Mouse (Mus musculus): ENCODE measurements around the gene Kif18b. TPM values are rescaled to one million over a fixed set of nuclear protein-coding genes. Genes with fewer than 3 reads are reported as not detected.

Kif18b gene
- polyA plus RNA-seq, 1 experiment from 2014 or later, result 7.4 TPM

DNA sequence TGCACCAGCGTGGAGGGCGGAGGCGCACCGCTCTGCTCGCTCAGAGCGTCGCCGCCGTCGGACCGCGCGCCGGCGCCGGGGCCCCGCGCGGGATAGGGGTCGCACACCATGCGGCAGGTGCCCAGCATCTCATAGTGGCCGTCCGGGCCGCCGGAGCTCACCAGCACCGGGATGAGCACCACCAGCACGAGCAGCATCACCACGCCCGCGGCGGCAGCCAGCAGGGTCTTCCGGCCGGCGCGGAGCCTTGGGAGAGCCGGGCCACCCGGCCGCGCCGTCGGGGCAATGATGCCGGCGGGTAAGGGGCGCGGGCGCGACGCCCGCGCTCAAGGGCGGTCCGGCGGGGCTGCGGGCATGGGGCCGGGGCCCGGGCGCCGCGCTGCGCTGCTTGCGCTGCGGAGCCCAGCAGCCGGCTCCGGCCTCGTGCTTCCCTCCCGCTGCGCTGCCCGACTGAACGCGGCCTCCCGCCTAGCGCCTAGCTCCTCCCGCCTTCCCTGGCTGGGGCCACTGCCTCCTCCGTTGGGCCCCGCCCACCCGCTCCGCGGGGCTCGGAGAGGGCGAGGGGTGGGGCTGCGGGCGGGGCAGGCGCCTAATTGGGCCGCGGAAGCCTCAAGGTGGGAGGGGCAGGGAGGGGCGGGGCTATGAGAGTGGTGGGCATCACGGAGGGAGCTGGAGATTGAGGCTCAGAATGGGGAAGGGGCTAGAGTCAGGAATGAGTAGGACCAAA, 21.5 kb upstream of the Kif18b start, which contains the start of gene C1ql1:
TSS of gene C1ql1 (minus strand) at position 424 of the 727 bp plus-strand sequence.
- Histone ChIP-seq H3K4me3 (ENCODE audit: low read depth, low read length) (peak within 1 kb of the TSS; percentile 36), H3K4me2 (ENCODE audit: low read depth, low read length) (peak within 1 kb of the TSS; percentile 72), H3K9ac (replicated peaks; ENCODE audit: low read length) (peak within 1 kb of the TSS; percentile 58), H3K4me1 (ENCODE audit: control insufficient read depth, insufficient read depth, low read length) (peaks cover 12% of the 10 kb centered on the region; the same call in 1 of the 2 replicates), H3K27ac (replicated peaks; ENCODE audit: low read depth, low read length) (no peak within 1 kb of the TSS), H3K9me3 (replicated peaks; ENCODE audit: control insufficient read depth, low read length) (no peaks in the 10 kb centered on the region), H3K27me3 (ENCODE audit: control insufficient read depth, insufficient read depth, low read length) (peaks cover 73% of the 10 kb centered on the region), H3K36me3 (replicated peaks; ENCODE audit: control insufficient read depth, insufficient read depth, low read depth, low read length) (no peaks in the 10 kb centered on the region)
- ATAC-seq (replicated peaks; ENCODE audit: insufficient number of reproducible peaks, low FRiP score, low TSS enrichment, low read depth) (peak; percentile 71), DNase-seq (ENCODE audit: low spot score) (peak; percentile 95)
- under 1% methylated on average over 47 of the region's 87 CpGs for WGBS

DNA sequence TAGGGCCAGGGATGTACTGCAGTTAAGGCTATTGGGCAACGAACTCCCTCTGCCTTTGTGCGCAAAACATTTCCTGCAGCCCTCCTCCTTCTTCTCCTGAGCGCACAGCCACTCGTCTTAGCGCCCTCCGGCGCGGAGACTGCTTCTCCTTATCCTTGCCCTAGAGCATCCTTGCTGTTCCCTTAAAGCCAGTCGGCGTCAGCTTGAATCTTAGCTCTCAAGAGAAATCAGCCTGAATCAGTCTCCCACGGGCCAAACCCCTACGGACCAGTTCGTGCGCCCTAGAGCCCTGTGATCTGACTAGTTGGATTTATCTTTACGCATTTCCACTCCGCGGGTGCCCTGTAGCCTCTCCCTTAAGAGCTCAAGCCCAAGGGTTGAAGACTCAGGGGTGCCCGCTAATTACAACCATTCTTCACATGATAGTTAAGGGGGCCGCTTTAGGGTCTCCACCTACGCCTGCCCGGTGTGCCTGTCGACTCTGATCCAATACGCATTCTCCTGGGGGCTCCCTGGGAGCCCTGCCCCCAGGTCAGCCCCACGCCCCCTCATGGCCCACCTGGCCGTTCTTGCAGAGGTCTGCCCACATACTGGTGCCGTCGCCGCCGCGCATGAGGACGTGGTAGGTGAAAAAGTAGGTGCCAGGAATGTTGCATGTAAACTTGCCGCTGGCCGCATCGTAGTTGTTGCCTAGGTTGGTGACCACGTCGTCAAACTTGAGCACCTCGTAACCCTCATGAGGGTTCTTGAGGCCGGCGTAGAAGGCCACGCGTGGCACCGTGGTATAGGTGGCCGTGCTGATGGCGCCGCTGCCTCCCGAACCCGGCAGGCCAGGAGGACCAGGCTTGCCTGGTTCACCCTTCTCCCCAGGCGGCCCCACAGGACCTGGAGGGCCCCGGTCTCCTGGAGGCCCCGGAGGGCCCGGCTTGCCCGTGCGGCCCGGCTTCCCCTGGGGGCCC, 20.7 kb upstream of the Kif18b start:
- no peak overlapping the region for H3K27ac ChIP-seq (replicated peaks; ENCODE audit: low read depth, low read length)
- H3K9me3 ChIP-seq (replicated peaks; ENCODE audit: control insufficient read depth, low read length), result no peaks in the 10 kb centered on the region
- ATAC-seq (replicated peaks; ENCODE audit: insufficient number of reproducible peaks, low FRiP score, low TSS enrichment, low read depth) (peak; percentile 37; the same call in 1 of the 2 replicates), DNase-seq (ENCODE audit: low spot score) (no peak)
- WGBS, result 2% methylated on average over 54 of the region's 54 CpGs
- H3K4me1 ChIP-seq (ENCODE audit: control insufficient read depth, insufficient read depth, low read length), result peaks cover 12% of the 10 kb centered on the region; the same call in 1 of the 2 replicates
- H3K4me2 ChIP-seq (ENCODE audit: low read depth, low read length), result peak overlapping the region; percentile 72
- H3K27me3 ChIP-seq (ENCODE audit: control insufficient read depth, insufficient read depth, low read length), result peaks cover 68% of the 10 kb centered on the region
- no peaks in the 10 kb centered on the region for H3K36me3 ChIP-seq (replicated peaks; ENCODE audit: control insufficient read depth, insufficient read depth, low read depth, low read length)
- no peak overlapping the region for H3K9ac ChIP-seq (replicated peaks; ENCODE audit: low read length)
- H3K4me3 ChIP-seq (ENCODE audit: low read depth, low read length), result peak overlapping the region; percentile 36

DNA sequence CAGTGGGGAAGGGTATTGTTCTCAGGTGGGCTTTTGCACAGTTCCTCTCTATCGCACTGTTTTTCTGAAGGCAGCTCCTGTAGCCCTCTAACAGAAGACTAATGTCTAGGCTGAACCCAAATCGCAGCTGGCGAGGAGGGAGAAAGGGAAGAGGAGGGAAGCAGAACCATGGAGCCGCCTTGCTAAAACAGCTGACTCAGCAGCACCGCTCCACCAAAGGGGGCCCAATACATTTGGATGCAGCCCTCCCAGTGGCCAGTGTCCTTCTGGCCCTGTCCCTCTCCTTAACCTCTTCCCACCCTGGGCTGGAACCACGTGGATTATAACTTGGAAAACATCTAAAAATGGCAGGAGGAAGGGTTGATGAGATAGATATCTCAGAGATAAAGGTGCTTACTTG, 16.3 kb upstream of the Kif18b start:
- H3K4me3 ChIP-seq (ENCODE audit: low read depth, low read length), result no peak overlapping the region

DNA sequence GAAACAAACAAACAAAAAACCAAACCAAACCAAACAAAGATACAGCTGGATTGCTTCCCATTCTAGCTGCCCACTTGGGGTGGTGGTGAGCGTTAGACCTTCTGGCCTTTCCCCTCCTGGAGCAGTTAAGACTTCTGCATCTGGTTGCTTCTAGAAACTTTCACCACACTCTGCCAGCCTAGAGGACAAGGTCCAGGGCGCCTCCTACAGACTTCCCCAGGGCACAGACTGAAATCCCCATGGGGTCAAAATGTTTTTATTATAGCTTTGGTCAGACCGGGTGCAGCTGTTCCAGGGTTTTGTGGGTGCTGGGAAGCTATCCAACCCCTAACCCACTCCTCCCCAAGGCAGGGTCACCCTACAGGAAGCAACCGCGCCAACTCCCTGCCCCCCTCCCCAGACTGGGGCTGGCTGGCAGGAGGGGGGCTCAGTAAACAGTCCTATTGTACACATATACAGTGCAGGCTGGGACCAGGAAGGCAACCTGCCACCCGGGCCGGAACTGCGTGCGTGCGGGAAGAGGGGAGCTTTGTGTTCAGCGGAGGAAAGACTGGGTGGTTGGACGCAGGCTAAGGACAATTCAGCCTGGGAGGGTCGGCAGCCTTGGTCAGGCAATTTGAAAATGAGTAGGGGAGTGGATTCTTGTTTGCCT, 14.2 kb upstream of the Kif18b start:
- Histone ChIP-seq H3K9ac (replicated peaks; ENCODE audit: low read length) (no peak overlapping the region), H3K36me3 (replicated peaks; ENCODE audit: control insufficient read depth, insufficient read depth, low read depth, low read length) (no peaks in the 10 kb centered on the region), H3K27me3 (ENCODE audit: control insufficient read depth, insufficient read depth, low read length) (peaks cover 12% of the 10 kb centered on the region), H3K4me1 (ENCODE audit: control insufficient read depth, insufficient read depth, low read length) (no peaks in the 10 kb centered on the region), H3K9me3 (replicated peaks; ENCODE audit: control insufficient read depth, low read length) (no peaks in the 10 kb centered on the region), H3K4me3 (ENCODE audit: low read depth, low read length) (no peak overlapping the region), H3K4me2 (ENCODE audit: low read depth, low read length) (no peak overlapping the region), H3K27ac (replicated peaks; ENCODE audit: low read depth, low read length) (no peak overlapping the region)
- 37% methylated on average over 13 of the region's 13 CpGs for WGBS
- ATAC-seq (replicated peaks; ENCODE audit: insufficient number of reproducible peaks, low FRiP score, low TSS enrichment, low read depth) (no peak), DNase-seq (ENCODE audit: low spot score) (no peak)

More for the DNA sequence above, 16.3 kb upstream of the Kif18b start:
- Histone ChIP-seq H3K4me2 (ENCODE audit: low read depth, low read length) (no peak overlapping the region), H3K9me3 (replicated peaks; ENCODE audit: control insufficient read depth, low read length) (no peaks in the 10 kb centered on the region), H3K36me3 (replicated peaks; ENCODE audit: control insufficient read depth, insufficient read depth, low read depth, low read length) (no peaks in the 10 kb centered on the region), H3K27ac (replicated peaks; ENCODE audit: low read depth, low read length) (no peak overlapping the region), H3K9ac (replicated peaks; ENCODE audit: low read length) (no peak overlapping the region), H3K4me1 (ENCODE audit: control insufficient read depth, insufficient read depth, low read length) (peaks cover 6% of the 10 kb centered on the region; the same call in 1 of the 2 replicates), H3K27me3 (ENCODE audit: control insufficient read depth, insufficient read depth, low read length) (peaks cover 33% of the 10 kb centered on the region)
- WGBS, result 66% methylated on average over 6 of the region's 6 CpGs
- DNase-seq (ENCODE audit: low spot score), result no peak
- ATAC-seq (replicated peaks; ENCODE audit: insufficient number of reproducible peaks, low FRiP score, low TSS enrichment, low read depth), result no peak

DNA sequence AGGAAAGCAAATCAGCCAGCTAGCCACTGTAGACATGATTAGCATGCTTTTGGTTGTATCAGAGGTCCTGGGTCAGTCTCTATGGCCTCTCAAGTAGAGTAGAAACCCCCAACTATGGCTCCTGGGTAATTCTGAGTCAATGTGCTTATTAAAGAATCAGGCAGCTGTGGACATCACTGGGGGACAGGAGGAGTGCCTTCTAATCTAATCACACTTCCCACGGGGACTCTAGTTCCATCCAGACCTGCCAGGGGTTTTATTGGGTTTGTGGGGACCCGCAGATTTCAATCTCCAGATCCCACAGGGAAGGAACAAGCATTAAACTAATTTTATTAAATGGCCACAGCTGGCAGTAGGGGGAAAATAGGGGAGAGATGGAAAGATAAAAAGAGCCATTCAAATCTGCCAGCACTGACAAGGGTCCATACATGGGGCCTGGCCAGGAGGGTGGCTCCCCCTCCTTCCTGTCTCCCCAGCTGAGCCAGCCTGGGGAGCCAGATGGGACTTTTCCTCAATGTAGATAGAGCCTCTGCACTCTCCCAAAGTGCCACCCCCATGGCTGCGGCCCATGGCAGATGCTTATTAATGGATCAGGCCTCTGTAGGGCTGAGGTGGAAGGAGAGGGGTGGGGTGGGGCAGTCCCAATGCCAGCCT, 12.7 kb upstream of the Kif18b start:
- Histone ChIP-seq H3K9ac (replicated peaks; ENCODE audit: low read length) (no peak overlapping the region), H3K4me3 (ENCODE audit: low read depth, low read length) (no peak overlapping the region), H3K4me2 (ENCODE audit: low read depth, low read length) (no peak overlapping the region), H3K9me3 (replicated peaks; ENCODE audit: control insufficient read depth, low read length) (no peaks in the 10 kb centered on the region), H3K27ac (replicated peaks; ENCODE audit: low read depth, low read length) (no peak overlapping the region), H3K27me3 (ENCODE audit: control insufficient read depth, insufficient read depth, low read length) (peaks cover 2% of the 10 kb centered on the region), H3K4me1 (ENCODE audit: control insufficient read depth, insufficient read depth, low read length) (no peaks in the 10 kb centered on the region), H3K36me3 (replicated peaks; ENCODE audit: control insufficient read depth, insufficient read depth, low read depth, low read length) (no peaks in the 10 kb centered on the region)
- DNase-seq (ENCODE audit: low spot score) (no peak), ATAC-seq (replicated peaks; ENCODE audit: insufficient number of reproducible peaks, low FRiP score, low TSS enrichment, low read depth) (peak; percentile 52; the same call in 1 of the 2 replicates)
- 70% methylated on average over 3 of the region's 3 CpGs for WGBS

DNA sequence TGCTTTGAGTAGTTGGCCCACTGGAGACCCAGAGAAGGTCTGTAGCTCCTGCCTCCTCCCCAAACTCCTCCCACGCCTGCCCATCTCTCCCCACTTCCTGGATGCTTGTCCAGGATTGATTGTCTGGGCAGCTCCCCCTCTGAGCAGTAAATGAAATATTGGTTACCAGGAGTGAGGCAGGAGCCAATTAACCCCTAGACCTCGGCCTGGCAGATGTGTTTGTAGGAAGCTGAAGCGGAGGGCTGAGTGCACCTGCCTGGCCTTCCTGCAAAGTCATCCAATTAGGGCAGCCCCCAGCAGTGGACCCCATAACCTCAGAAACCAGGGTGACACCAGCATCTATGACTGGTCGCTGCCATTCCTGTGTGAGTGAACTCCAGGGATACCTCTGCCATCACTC, 11.3 kb upstream of the Kif18b start:
- H3K27me3 ChIP-seq (ENCODE audit: control insufficient read depth, insufficient read depth, low read length), result no peaks in the 10 kb centered on the region; the same call in 1 of the 2 replicates
- H3K27ac ChIP-seq (replicated peaks; ENCODE audit: low read depth, low read length), result no peak overlapping the region

DNA sequence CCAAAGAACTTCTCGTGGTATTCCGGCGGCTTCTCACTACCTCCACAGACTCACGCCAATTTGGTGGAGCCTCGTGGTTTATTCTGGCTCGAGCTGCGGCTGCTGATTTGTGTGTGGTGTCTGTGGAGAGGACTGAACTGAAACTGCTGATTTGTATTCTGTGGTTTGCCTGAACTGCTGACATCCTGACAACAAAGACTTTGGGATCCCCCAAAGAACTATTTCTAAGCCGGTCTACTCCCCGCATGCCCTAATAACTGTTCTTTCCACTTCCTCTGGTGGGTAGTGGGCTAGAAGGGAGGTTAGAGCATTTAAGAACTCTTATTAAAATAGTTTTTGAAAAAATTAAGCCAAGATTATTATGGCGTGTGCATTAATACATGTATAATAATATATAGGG, 5.7 kb upstream of the Kif18b start:
- Histone ChIP-seq H3K4me3 (ENCODE audit: low read depth, low read length) (no peak overlapping the region), H3K4me1 (ENCODE audit: control insufficient read depth, insufficient read depth, low read length) (no peaks in the 10 kb centered on the region), H3K9me3 (replicated peaks; ENCODE audit: control insufficient read depth, low read length) (no peaks in the 10 kb centered on the region), H3K27ac (replicated peaks; ENCODE audit: low read depth, low read length) (no peak overlapping the region), H3K36me3 (replicated peaks; ENCODE audit: control insufficient read depth, insufficient read depth, low read depth, low read length) (no peaks in the 10 kb centered on the region), H3K27me3 (ENCODE audit: control insufficient read depth, insufficient read depth, low read length) (no peaks in the 10 kb centered on the region), H3K4me2 (ENCODE audit: low read depth, low read length) (no peak overlapping the region), H3K9ac (replicated peaks; ENCODE audit: low read length) (no peak overlapping the region)
- WGBS, result 92% methylated on average over 10 of the region's 10 CpGs
- ATAC-seq (replicated peaks; ENCODE audit: insufficient number of reproducible peaks, low FRiP score, low TSS enrichment, low read depth) (no peak), DNase-seq (ENCODE audit: low spot score) (no peak)

More for the DNA sequence above, 11.3 kb upstream of the Kif18b start:
- 34% methylated on average over 4 of the region's 4 CpGs for WGBS
- Histone ChIP-seq H3K9me3 (replicated peaks; ENCODE audit: control insufficient read depth, low read length) (no peaks in the 10 kb centered on the region), H3K36me3 (replicated peaks; ENCODE audit: control insufficient read depth, insufficient read depth, low read depth, low read length) (no peaks in the 10 kb centered on the region), H3K9ac (replicated peaks; ENCODE audit: low read length) (no peak overlapping the region), H3K4me1 (ENCODE audit: control insufficient read depth, insufficient read depth, low read length) (no peaks in the 10 kb centered on the region), H3K4me2 (ENCODE audit: low read depth, low read length) (no peak overlapping the region), H3K4me3 (ENCODE audit: low read depth, low read length) (no peak overlapping the region)
- DNase-seq (ENCODE audit: low spot score) (no peak), ATAC-seq (replicated peaks; ENCODE audit: insufficient number of reproducible peaks, low FRiP score, low TSS enrichment, low read depth) (0 out of 2 replicates have a peak, but pooled peaks have one; percentile 39)
